Mouse (Mus musculus) liver, adult 2 months (tissue): ENCODE data around the gene Ano3. TPM values are rescaled to one million over a fixed set of nuclear protein-coding genes. Genes with fewer than 3 reads are reported as not detected.

Source experiments
- DNase-seq: peaks from one replicate; pipeline ENCODE4 v3.0.0-alpha.2; 2011; ENCODE audit warnings: low read depth, low spot score; ENCODE audit errors: extremely low read depth
- H3K27ac ChIP-seq: fragments of 200-500 bp; replicated peaks from 2 replicates; pipeline ENCODE4 v1.5.1; 2012; ENCODE audit warnings: low read depth, mild to moderate bottlenecking, control low read depth, inconsistent platforms, low read length; ENCODE audit not compliant: insufficient read depth
- H3K27me3 ChIP-seq: fragments of 200-500 bp; 2 replicates; pipeline ENCODE4 v1.6.1; 2012; ENCODE audit warnings: mild to moderate bottlenecking, moderate library complexity, low read length, inconsistent platforms; ENCODE audit not compliant: control insufficient read depth, insufficient read depth
- H3K36me3 ChIP-seq: fragments of 200-500 bp; 2 replicates; pipeline ENCODE4 v1.6.1; 2012; ENCODE audit warnings: low read length, inconsistent platforms; ENCODE audit not compliant: control insufficient read depth, insufficient read depth
- H3K4me1 ChIP-seq: fragments of 200-500 bp; 2 replicates; pipeline ENCODE4 v1.6.1; 2011; ENCODE audit warnings: low read length; ENCODE audit not compliant: control insufficient read depth, insufficient read depth
- H3K4me3 ChIP-seq: fragments of 200-500 bp; 2 replicates; pipeline ENCODE4 v1.5.1; 2011; ENCODE audit warnings: low read depth, mild to moderate bottlenecking, control low read depth, low read length, moderate library complexity; ENCODE audit not compliant: insufficient read depth
- H3K79me2 ChIP-seq: fragments of 200-500 bp; 2 replicates; pipeline ENCODE4 v1.6.1; 2012; ENCODE audit warnings: inconsistent platforms, mild to moderate bottlenecking, low read length, moderate library complexity; ENCODE audit not compliant: control insufficient read depth, insufficient read depth
- H3K9ac ChIP-seq: fragments of 200-500 bp; 2 replicates; pipeline ENCODE4 v1.6.1; 2012; ENCODE audit warnings: low read depth, mild to moderate bottlenecking, control low read depth, inconsistent platforms, low read length
- CTCF ChIP-seq: fragments of 200-500 bp; IDR thresholded peaks from 2 replicates; pipeline ENCODE4 v1.5.1; 2011; ENCODE audit warnings: low read depth, low read length, control low read depth
- POLR2A ChIP-seq: fragments of 200-500 bp; IDR thresholded peaks from 2 replicates; pipeline ENCODE4 v1.6.1; 2011; ENCODE audit warnings: low read length, control low read depth; ENCODE audit not compliant: insufficient read depth; ENCODE audit errors: extremely low read depth
- WGBS: fragments of 180-500 bp; shearing (Covaris S2); methylation state at CpG from one replicate; pipeline ENCODE4 v1.1.7; 2018; 5-methylcytosine and 5-hydroxymethylcytosine counted together
- polyA plus RNA-seq: library from polyadenylated mRNA; depleted of rRNA; stranded (reverse); fragments of >200 nt; gene quantifications from 2 replicates; pipeline ENCODE4 v1.2.3, GENCODE M21; 2012
- total RNA-seq: library from RNA; depleted of rRNA; stranded (reverse); fragments of >200 nt; gene quantifications from 2 replicates; pipeline ENCODE4 v1.2.3, GENCODE M21; 2014

Ano3 gene
- total and polyA plus RNA-seq, 2 experiments = not detected

- no peaks in the 10 kb centered on the region for H3K79me2 ChIP-seq
- no peaks in the 10 kb centered on the region for H3K36me3 ChIP-seq
- no peaks in the 10 kb centered on the region for H3K4me1 ChIP-seq
- no peak for DNase-seq
- H3K27me3 ChIP-seq = no peaks in the 10 kb centered on the region
- H3K4me3 ChIP-seq = no peak overlapping the region
- no peak overlapping the region for H3K9ac ChIP-seq
- no peak for TF ChIP-seq CTCF
- no peak for TF ChIP-seq POLR2A
- no peak overlapping the region for H3K27ac ChIP-seq
These were observed 15.0 kb downstream of the Ano3 start for GRCm38 (mm10) chr2:110935691-110936090.

GRCm38 (mm10) chr2:110929126-110929525 is 21.6 kb downstream of the Ano3 start:
- Histone ChIP-seq H3K27ac (no peak overlapping the region), H3K36me3 (no peaks in the 10 kb centered on the region), H3K4me1 (no peaks in the 10 kb centered on the region), H3K4me3 (no peak overlapping the region), H3K27me3 (no peaks in the 10 kb centered on the region), H3K9ac (no peak overlapping the region), H3K79me2 (no peaks in the 10 kb centered on the region)
- no peak for DNase-seq
- no peak for TF ChIP-seq POLR2A
- no peak for TF ChIP-seq CTCF

GRCm38 (mm10) chr2:110909506-110909905 is 41.2 kb downstream of the Ano3 start:
- H3K27ac ChIP-seq = no peak overlapping the region
- DNase-seq = no peak
- H3K4me1 ChIP-seq = no peaks in the 10 kb centered on the region
- no peak for TF ChIP-seq POLR2A
- no peak for TF ChIP-seq CTCF
- H3K79me2 ChIP-seq = no peaks in the 10 kb centered on the region
- no peak overlapping the region for H3K9ac ChIP-seq
- no peak overlapping the region for H3K4me3 ChIP-seq
- 49% methylated on average over 2 of the region's 2 CpGs for WGBS
- no peaks in the 10 kb centered on the region for H3K27me3 ChIP-seq
- H3K36me3 ChIP-seq = no peaks in the 10 kb centered on the region

GRCm38 (mm10) chr2:110906473-110906872 is 44.2 kb downstream of the Ano3 start:
- TF ChIP-seq CTCF (no peak), POLR2A (no peak)
- no peak overlapping the region for H3K4me3 ChIP-seq
- H3K36me3 ChIP-seq = no peaks in the 10 kb centered on the region
- WGBS = 65% methylated on average over 3 of the region's 3 CpGs
- H3K9ac ChIP-seq = no peak overlapping the region
- DNase-seq = no peak
- no peak overlapping the region for H3K27ac ChIP-seq
- H3K4me1 ChIP-seq = no peaks in the 10 kb centered on the region
- H3K79me2 ChIP-seq = no peaks in the 10 kb centered on the region
- no peaks in the 10 kb centered on the region for H3K27me3 ChIP-seq

GRCm38 (mm10) chr2:110896477-110897270 is 54.0 kb downstream of the Ano3 start:
- H3K27me3 ChIP-seq = no peaks in the 10 kb centered on the region
- no peak overlapping the region for H3K9ac ChIP-seq
- H3K79me2 ChIP-seq = no peaks in the 10 kb centered on the region
- 80% methylated on average over 2 of the region's 2 CpGs for WGBS
- H3K4me3 ChIP-seq = no peak overlapping the region
- no peak for DNase-seq
- no peak overlapping the region for H3K27ac ChIP-seq
- TF ChIP-seq CTCF (no peak), POLR2A (no peak)
- no peaks in the 10 kb centered on the region for H3K36me3 ChIP-seq
- no peaks in the 10 kb centered on the region for H3K4me1 ChIP-seq

GRCm38 (mm10) chr2:110871650-110872049 is 79.1 kb downstream of the Ano3 start:
- WGBS = 76% methylated on average over 4 of the region's 4 CpGs
- DNase-seq = no peak
- Histone ChIP-seq H3K79me2 (no peaks in the 10 kb centered on the region), H3K4me3 (no peak overlapping the region), H3K9ac (no peak overlapping the region), H3K27ac (no peak overlapping the region), H3K4me1 (no peaks in the 10 kb centered on the region), H3K36me3 (no peaks in the 10 kb centered on the region), H3K27me3 (no peaks in the 10 kb centered on the region)
- TF ChIP-seq CTCF (no peak), POLR2A (no peak)
